Mouse (Mus musculus) liver, adult 2 months (tissue): ENCODE results near the gene Gjc1.

Experiments
- CTCF ChIP-seq: fragments of 200-500 bp; IDR thresholded peaks from 2 replicates; pipeline ENCODE4 v1.5.1; 2011; ENCODE audit warnings: low read depth, low read length, control low read depth
- POLR2A ChIP-seq: fragments of 200-500 bp; IDR thresholded peaks from 2 replicates; pipeline ENCODE4 v1.6.1; 2011; ENCODE audit warnings: low read length, control low read depth; ENCODE audit not compliant: insufficient read depth; ENCODE audit errors: extremely low read depth

DNA sequence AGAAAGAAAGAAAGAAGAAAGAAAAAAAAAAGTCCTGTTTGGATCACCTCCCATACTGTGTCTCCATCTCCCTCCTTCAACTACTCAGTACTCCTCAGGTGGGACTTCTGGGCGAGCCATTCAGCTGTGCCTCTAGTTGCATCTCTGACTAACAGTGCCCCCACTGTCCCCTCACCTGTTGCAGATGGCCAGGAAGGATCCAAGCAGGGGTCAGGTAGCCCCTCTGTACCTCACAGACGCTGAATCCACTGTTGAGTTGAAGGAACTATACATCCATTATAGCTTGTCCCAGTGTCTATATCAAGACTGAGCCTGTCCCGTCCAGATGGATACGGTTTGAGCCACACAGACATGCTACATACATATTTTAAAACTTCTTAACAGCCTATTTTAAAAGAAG is 38.0 kb downstream of the Gjc1 start:
- TF ChIP-seq CTCF = no peak
- TF ChIP-seq POLR2A = no peak
